Mouse (Mus musculus): ENCODE measurements around the gene Tekt1. TPM values are rescaled to one million over a fixed set of nuclear protein-coding genes. Genes with fewer than 3 reads are reported as not detected.

The Tekt1 gene
- polyA plus RNA-seq (2012; rRNA removed), result not detected in 2 replicates

GRCm38 (mm10) chr11:72362347-72362741, at the start of gene Tekt1:
Tekt1 (minus strand) TSS chr11:72362442.
- no peaks in the 10 kb centered on the region for H3K36me3 ChIP-seq (ENCODE audit: control insufficient read depth, insufficient read depth, low read length)
- peak within 1 kb of the TSS; percentile 27 for H3K4me3 ChIP-seq (ENCODE audit: low read depth, low read length)
- H3K4me1 ChIP-seq (ENCODE audit: control insufficient read depth, insufficient read depth, insufficient read length, low read length), result no peaks in the 10 kb centered on the region
- no peak within 1 kb of the TSS for H3K27ac ChIP-seq (ENCODE audit: insufficient read depth, low read depth, low read length)
- no peak for TF ChIP-seq CTCF (IDR thresholded peaks at IDR 0.05; ENCODE audit: extremely low read depth, insufficient read length, insufficient replicate concordance, low read depth, low read length)
- no peak for TF ChIP-seq POLR2A (IDR thresholded peaks at IDR 0.05; ENCODE audit: low read depth, low read length)
- WGBS, result 33% methylated on average over 10 of the region's 10 CpGs
- no peaks in the 10 kb centered on the region; the same call in 1 of the 2 replicates for H3K27me3 ChIP-seq (ENCODE audit: control insufficient read depth, insufficient read depth, low read length)

GRCm38 (mm10) chr11:72411945-72412344, 49.7 kb upstream of the Tekt1 start:
- H3K4me1 ChIP-seq (ENCODE audit: control insufficient read depth, insufficient read depth, insufficient read length, low read length), result peaks cover 7% of the 10 kb centered on the region; the same call in 1 of the 2 replicates
- H3K4me3 ChIP-seq (ENCODE audit: low read depth, low read length), result peak overlapping the region; percentile 66
- H3K27me3 ChIP-seq (ENCODE audit: control insufficient read depth, insufficient read depth, low read length), result no peaks in the 10 kb centered on the region; the same call in 1 of the 2 replicates
- H3K36me3 ChIP-seq (ENCODE audit: control insufficient read depth, insufficient read depth, low read length), result no peaks in the 10 kb centered on the region
- no peak for TF ChIP-seq CTCF (IDR thresholded peaks at IDR 0.05; ENCODE audit: extremely low read depth, insufficient read length, insufficient replicate concordance, low read depth, low read length)
- TF ChIP-seq POLR2A (IDR thresholded peaks at IDR 0.05; ENCODE audit: low read depth, low read length), result no peak
- no peak overlapping the region for H3K27ac ChIP-seq (ENCODE audit: insufficient read depth, low read depth, low read length)
- 25% methylated on average over 9 of the region's 9 CpGs for WGBS

GRCm38 (mm10) chr11:72411093-72411921, 49.1 kb upstream of the Tekt1 start, which contains the start of gene Smtnl2:
Smtnl2 (minus strand) TSS chr11:72411713.
- H3K27me3 ChIP-seq (ENCODE audit: control insufficient read depth, insufficient read depth, low read length), result no peaks in the 10 kb centered on the region; the same call in 1 of the 2 replicates
- no peak within 1 kb of the TSS for H3K27ac ChIP-seq (ENCODE audit: insufficient read depth, low read depth, low read length)
- under 1% methylated on average over 86 of the region's 86 CpGs for WGBS
- H3K36me3 ChIP-seq (ENCODE audit: control insufficient read depth, insufficient read depth, low read length), result no peaks in the 10 kb centered on the region
- H3K4me1 ChIP-seq (ENCODE audit: control insufficient read depth, insufficient read depth, insufficient read length, low read length), result peaks cover 7% of the 10 kb centered on the region; the same call in 1 of the 2 replicates
- peak within 1 kb of the TSS; percentile 66 for H3K4me3 ChIP-seq (ENCODE audit: low read depth, low read length)
- TF ChIP-seq CTCF (IDR thresholded peaks at IDR 0.05; ENCODE audit: extremely low read depth, insufficient read length, insufficient replicate concordance, low read depth, low read length), result no peak
- TF ChIP-seq POLR2A (IDR thresholded peaks at IDR 0.05; ENCODE audit: low read depth, low read length), result no peak

- Histone ChIP-seq H3K36me3 (ENCODE audit: control insufficient read depth, insufficient read depth, low read length) (no peaks in the 10 kb centered on the region), H3K4me1 (ENCODE audit: control insufficient read depth, insufficient read depth, insufficient read length, low read length) (peaks cover 7% of the 10 kb centered on the region; the same call in 1 of the 2 replicates), H3K27ac (ENCODE audit: insufficient read depth, low read depth, low read length) (no peak overlapping the region), H3K27me3 (ENCODE audit: control insufficient read depth, insufficient read depth, low read length) (no peaks in the 10 kb centered on the region; the same call in 1 of the 2 replicates), H3K4me3 (ENCODE audit: low read depth, low read length) (peak overlapping the region; percentile 66)
- no peak for TF ChIP-seq POLR2A (IDR thresholded peaks at IDR 0.05; ENCODE audit: low read depth, low read length)
- peak; percentile 43; the same call in 1 of the 2 replicates for TF ChIP-seq CTCF (IDR thresholded peaks at IDR 0.05; ENCODE audit: extremely low read depth, insufficient read length, insufficient replicate concordance, low read depth, low read length)
- WGBS, result 5% methylated on average over 25 of the region's 25 CpGs
Measured at GRCm38 (mm10) chr11:72410521-72411092, 48.4 kb upstream of the Tekt1 start.

GRCm38 (mm10) chr11:72409649-72410385, 47.6 kb upstream of the Tekt1 start:
- H3K4me3 ChIP-seq (ENCODE audit: low read depth, low read length), result peak overlapping the region; percentile 24; the same call in 1 of the 2 replicates
- H3K4me1 ChIP-seq (ENCODE audit: control insufficient read depth, insufficient read depth, insufficient read length, low read length), result peaks cover 7% of the 10 kb centered on the region; the same call in 1 of the 2 replicates
- no peak overlapping the region for H3K27ac ChIP-seq (ENCODE audit: insufficient read depth, low read depth, low read length)
- H3K27me3 ChIP-seq (ENCODE audit: control insufficient read depth, insufficient read depth, low read length), result no peaks in the 10 kb centered on the region; the same call in 1 of the 2 replicates
- whole genome bisulfite sequencing, result 87% methylated on average over 12 of the region's 12 CpGs
- TF ChIP-seq POLR2A (IDR thresholded peaks at IDR 0.05; ENCODE audit: low read depth, low read length) (no peak), CTCF (IDR thresholded peaks at IDR 0.05; ENCODE audit: extremely low read depth, insufficient read length, insufficient replicate concordance, low read depth, low read length) (no peak)
- no peaks in the 10 kb centered on the region for H3K36me3 ChIP-seq (ENCODE audit: control insufficient read depth, insufficient read depth, low read length)

GRCm38 (mm10) chr11:72408451-72409170, 46.4 kb upstream of the Tekt1 start:
- TF ChIP-seq POLR2A (IDR thresholded peaks at IDR 0.05; ENCODE audit: low read depth, low read length) (no peak), CTCF (IDR thresholded peaks at IDR 0.05; ENCODE audit: extremely low read depth, insufficient read length, insufficient replicate concordance, low read depth, low read length) (no peak)
- H3K4me1 ChIP-seq (ENCODE audit: control insufficient read depth, insufficient read depth, insufficient read length, low read length), result peaks cover 7% of the 10 kb centered on the region; the same call in 1 of the 2 replicates
- WGBS, result 83% methylated on average over 9 of the region's 9 CpGs
- no peaks in the 10 kb centered on the region; the same call in 1 of the 2 replicates for H3K27me3 ChIP-seq (ENCODE audit: control insufficient read depth, insufficient read depth, low read length)
- no peaks in the 10 kb centered on the region for H3K36me3 ChIP-seq (ENCODE audit: control insufficient read depth, insufficient read depth, low read length)
- H3K4me3 ChIP-seq (ENCODE audit: low read depth, low read length), result no peak overlapping the region
- no peak overlapping the region for H3K27ac ChIP-seq (ENCODE audit: insufficient read depth, low read depth, low read length)
